Mouse (Mus musculus) erythroblast, embryonic 14.5 days (primary cell): ENCODE data around the gene Vps13d.

Experiments used
- GATA1 ChIP-seq: IDR thresholded peaks from 2 replicates; pipeline ENCODE4 v1.6.1; 2012; ENCODE audit warnings: low read length, inconsistent platforms, mixed read lengths
- TAL1 ChIP-seq: IDR thresholded peaks from 3 replicates; pipeline ENCODE4 v1.6.1; 2012; ENCODE audit warnings: low read length, inconsistent platforms, mixed read lengths

DNA sequence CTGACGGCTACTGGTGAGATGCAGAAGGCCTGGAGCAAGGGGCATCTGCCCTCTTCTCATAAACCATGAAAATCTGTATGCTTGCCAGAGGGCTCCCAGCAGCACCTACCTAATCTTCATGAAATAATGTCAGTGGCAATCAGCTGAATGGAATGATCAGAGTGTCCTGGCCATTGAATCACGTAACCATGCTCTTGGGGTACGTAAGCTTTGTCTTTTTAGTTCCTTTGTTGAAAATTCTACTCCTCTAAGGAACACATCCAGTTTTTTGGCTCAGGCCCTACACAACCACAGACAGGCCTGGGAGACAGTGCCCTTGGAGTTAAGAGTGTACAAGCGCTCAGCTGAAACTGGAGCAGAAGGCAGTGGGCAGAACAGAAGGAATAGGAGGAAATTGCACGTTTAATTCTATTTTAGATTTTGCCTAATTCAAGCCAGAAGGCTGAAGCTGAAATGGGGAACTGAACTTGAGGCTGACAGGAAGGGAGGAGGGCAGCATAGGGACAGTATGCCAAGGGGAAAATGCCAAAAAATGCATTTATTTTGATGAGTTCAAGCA lies 98.2 kb downstream of the Vps13d start:
- no peak for TF ChIP-seq GATA1
- TF ChIP-seq TAL1: no peak
